Mouse (Mus musculus) telencephalon, adult 2 months (tissue): Measurements from ENCODE around the gene Clstn3.
"Not testable (repeated sequence)": the region's sequence is repeated elsewhere in the genome, so short reads cannot be mapped to it uniquely, and the experiment has no call there.

Experiments
- DNase-seq: peaks from one replicate; pipeline ENCODE4 v3.0.0-alpha.2; 2011; ENCODE audit warnings: low read depth, low spot score

The Clstn3 gene

DNA sequence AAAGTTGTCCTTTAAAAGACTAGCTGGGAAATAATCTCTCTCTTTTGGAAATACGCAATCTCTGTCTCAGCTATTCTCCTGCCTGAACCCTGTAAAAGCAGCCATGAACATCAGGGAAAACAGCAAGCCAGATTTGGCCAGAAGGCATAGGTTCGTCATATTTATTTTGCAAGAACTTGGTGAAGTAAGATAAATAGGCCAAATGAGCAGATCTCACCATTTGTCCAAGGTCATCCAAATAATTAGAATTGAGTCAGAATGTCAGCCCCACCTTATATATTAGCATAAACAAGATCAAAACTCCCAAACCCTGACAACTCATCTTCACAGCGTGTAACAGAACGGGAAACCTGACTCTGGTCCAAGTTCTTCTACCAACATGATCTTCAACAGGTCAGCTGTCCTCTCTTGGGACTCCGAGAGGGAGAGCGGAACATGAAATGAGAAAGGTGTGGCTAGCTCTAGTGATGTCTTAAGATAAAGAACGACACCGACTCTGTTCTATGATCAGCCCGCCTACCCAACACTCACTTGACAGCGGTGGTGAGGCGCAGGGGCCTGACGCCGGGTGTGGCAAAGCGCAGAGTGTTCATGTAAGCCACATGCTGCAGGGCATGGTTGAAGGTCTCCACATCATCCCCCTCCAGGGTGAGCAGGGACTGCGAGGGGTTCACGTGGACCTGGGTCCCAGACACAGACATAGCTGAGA is 15.5 kb downstream of the Clstn3 start:
- no peak for DNase-seq

DNA sequence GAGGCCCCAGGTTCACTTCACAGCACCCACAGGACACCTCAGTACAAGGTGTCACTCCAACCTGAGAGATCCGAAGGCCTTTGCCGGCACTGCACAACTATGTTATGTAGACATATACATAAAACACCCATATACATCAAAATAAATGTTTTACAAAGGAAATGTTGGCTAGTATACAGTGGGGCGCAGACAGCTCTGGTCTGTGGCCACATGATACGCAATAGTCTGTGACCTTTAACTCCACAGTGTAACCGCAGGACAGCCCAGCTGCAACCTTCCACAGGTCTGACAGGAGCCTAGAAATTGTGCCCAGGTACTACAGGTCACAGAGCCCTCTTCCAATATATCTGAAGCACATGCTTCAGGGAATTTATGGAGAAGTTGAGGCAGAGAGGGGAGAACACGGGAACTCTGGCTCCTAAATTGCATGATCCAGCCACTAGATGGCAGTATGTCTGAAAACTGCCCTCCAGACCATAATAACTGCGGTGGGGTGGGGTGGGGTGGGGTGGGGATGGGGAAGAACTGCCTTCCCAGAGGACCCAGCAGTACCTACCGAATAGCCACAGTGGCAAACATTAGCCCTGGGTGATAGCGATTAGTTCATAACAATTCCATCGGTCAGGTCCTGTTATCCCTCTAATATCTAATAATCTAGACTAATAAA is 16.3 kb downstream of the Clstn3 start:
- DNase-seq: no peak

DNA sequence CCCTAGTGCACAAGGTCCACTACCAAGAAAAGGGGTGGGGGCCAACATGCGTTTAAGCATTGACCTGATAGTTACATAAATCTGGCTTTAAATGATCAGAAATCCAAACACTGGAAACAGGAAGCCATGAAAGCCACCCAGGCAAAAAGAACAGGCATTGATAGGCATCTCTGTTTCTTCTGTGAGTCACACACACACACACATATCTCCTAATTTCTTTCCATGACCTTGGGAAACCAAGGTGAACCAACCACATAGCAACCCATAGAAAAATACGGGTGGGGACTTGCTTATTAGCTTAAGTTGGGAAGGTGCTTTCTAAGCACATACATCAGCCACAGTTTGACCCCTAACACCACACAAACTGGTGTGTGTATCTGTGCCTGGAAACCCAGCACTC is 17.2 kb downstream of the Clstn3 start:
- DNase-seq: no peak

DNA sequence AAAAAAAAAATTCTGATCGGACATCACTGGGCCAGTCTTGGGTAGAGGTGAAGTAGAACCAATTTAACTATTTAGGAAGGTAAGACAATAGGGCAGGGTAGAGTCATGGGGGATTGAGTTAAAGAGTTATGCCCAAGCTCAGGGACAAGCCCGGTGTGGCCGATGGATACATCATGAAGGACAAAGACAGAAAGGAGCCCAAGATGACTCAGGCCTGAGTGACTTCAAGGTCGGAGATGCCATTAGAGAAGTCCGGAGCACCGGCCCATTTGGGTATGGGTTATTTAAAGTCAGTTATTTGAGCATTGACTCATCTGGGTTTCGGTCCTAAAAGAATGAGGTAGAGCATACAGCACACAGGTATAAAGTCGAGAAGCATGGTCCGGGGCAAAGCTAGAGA is 18.1 kb downstream of the Clstn3 start:
- no peak for DNase-seq

DNA sequence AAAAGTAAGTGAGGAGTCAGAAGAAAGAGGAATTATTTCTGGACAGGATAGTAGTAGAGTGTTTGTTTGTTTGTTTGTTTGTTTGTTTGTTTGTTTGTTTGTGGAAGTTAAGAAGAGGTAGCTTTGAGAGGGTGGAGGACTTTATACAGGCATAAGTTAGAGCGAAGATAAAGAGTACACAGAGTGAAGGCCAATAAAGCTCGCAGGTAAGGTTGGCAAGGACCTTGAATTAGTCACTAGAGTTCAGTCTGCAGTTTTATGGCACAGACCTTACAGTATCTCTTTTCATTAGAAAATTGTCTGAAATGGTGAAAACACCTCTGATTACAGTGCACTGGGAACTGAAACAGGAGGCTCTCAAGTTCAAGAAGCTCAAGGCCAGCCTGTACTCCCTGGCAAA is 18.6 kb downstream of the Clstn3 start:
- DNase-seq: no peak

DNA sequence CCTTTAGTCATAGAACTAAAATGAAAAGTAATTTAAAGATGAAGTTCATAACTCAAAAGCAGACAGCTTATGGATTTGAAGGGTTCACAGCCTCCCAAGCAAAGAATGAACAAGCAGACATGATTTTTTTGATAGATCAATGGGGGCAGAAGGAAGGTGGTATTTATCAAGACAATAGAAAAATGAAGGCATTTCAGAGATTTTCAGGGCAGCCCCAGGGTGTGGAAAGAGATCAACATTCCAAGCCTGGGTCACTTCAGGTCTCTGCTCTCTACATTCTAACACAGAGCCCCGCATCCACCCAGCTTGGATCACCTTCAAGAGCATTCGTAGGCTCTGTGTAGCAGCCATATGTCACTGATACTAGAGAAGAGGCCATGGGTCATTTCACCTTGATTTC is 21.3 kb downstream of the Clstn3 start:
- DNase-seq: no peak

DNA sequence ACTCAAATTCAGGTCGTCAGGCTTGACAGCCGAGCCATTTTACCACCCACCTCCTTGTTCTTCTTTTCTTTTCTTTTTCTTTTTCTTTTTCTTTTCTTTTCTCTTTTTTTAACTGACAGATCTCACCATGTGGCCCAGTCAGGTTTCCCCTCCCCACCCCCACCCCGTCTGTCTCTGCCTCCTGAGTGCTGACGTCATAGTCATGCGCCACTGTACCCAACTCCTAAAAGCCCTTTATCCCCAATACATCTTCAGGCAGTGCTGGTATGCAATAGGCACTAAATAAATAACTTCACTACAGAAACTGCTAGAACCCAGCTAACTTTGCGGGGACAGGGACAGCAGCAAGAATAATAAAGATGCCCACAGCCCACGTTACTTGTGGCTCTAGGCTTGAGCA is 28.3 kb downstream of the Clstn3 start:
- DNase-seq: no peak

DNA sequence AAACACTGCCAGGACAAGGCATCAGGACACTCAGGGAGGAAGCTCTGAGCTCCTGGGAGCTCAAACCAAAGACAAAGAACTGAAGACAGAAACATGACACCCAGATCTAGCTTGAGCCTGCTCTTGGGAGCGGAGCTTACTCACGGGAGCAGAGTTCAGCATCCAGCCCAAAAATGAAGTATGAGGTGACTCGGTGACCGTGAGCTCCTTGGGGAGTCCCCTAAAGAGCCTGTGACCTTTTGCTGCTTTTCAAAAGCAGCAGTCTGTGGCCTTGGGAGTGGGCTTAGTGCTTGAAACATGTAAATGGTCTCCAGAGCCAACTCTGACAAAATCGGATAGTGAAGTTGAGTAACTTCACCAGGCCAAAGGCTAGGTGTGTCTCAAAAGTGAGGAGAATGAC is 29.4 kb downstream of the Clstn3 start:
- DNase-seq: no peak

DNA sequence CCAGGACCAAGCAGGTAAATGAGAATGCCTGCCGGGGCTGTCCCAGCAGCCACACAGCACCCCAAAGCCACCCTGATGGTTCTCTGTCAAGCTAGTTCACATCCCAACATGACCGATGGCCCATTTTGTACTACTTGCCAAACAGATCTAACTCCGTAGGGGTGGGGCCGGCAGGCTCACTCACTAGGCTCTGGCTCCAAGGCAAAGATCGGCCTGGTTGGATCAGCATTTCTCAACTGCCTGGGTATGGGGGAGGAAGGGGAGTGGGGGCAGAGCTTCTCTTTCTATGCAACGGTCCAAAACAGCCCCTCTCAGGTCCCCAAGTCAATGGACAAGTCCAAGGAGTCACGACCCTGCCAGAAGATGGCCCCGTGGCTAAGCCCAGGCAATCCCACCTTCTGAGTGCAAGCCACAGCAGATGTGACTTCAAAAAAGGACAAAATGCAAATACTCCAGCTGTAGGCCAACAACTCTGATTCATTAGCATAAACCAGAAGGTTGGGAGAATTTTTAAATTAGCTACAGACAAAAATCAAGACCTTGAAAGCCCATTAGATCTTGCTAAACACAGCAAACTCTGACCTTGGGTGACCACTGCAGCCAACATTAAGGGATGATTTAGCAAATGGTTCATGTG is 30.8 kb downstream of the Clstn3 start:
- DNase-seq: no peak

DNA sequence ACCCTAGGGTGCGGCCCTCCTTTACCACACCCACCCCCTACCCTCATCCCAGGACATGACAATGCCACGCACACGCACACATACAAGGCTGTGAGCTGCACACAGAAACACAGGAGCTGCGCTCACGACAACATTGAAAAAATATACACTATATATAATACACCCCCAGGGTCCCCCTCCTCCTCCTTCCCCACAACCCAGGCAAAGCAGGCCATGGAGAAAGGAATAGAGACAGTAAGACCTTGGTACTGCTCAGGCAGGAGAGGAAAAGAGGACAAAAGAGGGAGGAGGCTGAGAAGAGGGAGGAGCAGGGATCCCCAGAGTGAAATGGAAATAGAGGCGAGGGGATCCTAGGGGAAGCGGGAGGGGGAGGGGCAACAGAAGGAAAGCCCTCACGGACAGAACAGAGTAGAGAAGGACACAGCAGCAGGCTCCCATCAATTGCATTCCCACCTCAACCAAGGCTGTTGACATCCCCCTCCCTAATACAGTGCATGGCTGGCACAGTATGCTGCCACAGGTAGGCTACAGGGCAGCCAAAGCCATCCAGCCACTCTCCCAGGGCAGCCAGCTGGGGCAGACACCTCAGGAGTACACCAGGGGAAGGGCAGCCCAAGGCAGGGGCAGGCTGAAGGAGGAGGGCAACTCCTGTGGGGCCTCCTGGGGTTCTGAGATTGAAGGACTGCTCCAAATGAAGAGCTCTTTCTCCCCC is 33.7 kb downstream of the Clstn3 start:
- no peak for DNase-seq

DNA sequence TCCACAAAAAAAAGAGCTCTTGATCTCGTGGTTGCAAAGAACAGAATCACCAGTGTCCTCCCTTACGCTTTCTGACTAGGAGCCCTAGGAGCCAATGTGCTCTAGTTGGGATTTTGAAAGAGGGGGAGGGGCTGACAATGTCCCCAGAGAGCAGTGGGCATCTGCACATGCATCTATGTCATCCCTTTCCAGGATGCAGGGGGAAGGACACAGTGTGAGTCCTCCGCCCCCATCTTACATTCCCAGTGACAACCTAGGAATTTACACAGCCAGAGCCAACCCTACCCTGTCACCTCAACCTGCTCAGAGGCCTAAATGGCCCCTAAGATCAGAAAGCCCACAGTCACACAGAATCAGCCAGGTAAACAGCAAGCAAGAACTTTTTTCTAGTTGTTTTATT is 34.2 kb downstream of the Clstn3 start:
- DNase-seq: no peak

DNA sequence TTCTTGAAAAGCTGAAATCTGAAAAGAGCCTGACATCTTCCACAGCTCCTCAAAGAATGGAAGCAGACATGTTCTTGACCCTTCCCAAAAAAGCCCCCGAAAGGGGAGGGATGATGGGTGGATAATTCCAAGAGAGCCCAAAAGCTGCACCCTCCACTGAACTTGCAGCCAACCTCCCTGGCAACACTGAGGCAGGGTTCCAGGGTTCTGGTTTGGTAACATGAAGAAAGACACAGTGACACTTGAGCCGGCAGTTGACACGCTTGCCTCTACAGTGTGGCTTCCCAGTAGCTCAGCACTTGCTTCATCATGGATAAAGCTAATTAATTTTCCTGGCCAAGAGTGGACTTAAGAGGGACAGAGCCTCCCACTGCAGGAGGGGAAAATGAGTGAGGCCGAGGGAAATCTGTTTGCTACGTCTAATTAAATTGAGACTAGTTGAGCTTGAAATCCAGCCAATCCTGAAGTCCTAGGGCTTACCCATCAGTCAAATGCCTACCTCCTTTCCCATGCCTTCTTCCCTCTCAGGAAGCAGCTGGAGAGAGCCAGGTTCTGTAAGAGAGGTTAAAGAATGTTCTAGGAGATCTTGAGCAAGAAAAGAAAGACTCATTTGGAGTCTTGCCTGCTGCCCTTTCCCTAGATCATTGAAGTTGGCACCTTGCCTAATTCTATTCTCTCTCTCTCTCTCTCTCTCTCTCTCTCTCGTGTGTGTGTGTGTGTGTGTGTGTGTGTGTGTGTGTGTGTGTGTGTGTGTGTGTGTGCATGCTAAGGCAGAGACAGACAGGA is 36.6 kb downstream of the Clstn3 start:
- DNase-seq: no peak

DNA sequence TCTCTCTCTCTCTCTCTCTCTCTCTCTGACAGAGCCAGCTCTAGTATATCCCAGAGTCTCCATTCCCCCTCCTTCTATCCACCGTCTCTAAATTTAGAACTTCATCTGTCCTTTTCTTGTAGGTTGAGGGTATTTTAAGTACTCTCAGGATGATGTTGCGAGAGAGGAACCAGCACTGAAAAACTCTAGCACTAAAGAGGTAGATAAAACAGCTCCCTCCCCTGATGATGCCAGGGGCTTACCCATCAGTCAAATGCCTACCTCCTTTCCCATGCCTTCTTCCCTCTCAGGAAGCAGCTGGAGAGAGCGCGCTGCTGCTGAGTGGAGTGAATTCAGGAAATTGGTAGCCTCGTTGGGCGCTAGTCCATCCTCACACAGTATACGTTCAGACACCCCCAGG is 37.3 kb downstream of the Clstn3 start:
- DNase-seq: peak; percentile 90

DNA sequence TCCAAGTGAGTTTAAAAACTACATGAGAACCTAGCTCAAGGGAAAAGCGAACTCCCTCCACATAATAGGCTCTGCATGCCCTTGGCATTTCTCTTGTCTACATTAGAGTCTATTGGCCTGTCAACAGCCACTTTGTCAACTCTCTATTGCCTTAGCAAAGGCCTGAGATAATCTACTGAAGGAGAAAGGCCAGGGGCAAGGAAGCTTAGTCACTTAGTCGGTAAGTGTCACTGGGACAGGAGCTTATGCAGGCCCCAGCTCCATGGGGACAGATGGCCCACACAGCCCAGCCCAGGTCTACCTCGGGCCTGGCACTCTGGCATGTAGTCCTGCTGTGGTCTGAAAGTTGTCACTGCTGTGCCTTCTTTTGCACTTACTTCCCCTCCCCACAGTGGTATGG is 38.0 kb downstream of the Clstn3 start:
- DNase-seq: no peak

DNA sequence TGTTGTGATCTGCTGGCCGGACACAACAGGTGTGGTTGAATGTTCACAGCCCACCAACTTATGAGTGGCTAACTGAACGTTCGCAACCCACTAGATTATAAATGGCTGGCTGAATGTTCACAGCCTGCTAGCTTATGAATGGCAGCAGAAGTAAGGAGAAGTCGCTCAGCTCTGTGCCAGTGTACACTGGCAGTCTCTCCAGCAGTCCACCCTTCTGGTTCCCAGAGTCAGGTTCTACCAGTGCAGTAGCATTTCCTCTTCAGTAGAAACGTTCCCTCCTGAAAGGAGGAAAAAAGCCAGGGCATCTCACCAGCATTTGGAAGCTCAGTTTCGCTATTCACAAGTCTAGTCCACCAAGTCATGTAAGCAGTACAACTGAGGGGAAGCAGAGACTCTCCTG is 39.1 kb downstream of the Clstn3 start:
- no peak for DNase-seq

DNA sequence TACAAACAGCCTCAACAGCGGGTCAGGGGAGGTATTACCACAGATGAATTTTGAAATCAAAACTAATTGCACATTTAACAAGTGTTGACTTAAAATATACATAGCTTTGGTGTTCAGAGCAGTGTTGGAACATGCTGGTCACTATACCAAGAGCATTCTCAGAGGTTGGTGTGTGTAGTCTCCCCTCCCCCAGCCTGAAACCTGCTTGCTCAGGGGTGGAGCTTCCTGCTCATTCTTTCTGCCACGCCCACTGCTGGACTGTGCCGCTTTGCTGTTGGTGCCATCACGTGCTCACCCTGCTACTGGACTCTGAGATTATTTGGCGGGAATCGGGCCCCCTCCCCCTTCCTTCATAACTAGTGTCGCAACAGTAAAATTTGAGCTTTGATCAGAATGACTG is 39.6 kb downstream of the Clstn3 start:
- DNase-seq: not testable (repeated sequence)

DNA sequence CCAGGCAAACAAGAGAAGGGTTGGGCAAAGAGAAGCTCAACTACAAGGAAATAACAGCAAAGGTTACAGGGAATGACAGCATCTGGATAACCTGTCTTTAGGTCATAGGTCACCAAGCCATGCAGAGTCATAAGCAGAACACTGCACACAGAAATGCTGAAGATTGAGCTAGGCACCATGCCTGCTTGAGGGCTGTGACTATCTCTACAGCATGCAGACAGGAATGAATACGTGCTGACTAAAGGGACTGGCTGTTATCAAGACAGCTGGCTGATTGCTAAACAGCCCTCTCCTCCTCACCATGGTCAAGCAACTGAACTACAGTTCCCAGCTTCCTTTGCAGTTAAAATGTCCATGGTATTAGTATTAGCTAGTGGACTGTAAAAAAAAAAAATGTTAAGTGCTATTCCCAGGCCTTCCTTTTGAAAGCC is 40.5 kb downstream of the Clstn3 start:
- no peak for DNase-seq

DNA sequence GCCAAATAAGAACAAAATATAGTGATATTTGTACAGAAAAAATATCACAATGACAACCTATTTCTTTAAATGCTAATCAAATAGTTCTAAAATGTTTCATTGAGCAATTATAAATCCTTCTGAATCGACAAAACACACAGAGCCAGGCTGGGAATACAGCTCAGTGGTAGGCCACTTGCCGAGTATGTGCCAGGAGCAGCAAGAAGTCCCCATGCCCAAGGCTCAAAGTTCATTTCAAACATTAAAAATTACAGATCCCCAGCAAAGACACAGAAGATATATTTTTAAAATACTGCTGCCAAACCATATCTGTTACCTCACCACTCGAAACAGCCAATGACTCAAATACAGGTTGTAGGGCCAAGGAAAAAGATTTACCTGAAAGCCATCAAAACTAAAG is 45.9 kb downstream of the Clstn3 start:
- no peak for DNase-seq

DNA sequence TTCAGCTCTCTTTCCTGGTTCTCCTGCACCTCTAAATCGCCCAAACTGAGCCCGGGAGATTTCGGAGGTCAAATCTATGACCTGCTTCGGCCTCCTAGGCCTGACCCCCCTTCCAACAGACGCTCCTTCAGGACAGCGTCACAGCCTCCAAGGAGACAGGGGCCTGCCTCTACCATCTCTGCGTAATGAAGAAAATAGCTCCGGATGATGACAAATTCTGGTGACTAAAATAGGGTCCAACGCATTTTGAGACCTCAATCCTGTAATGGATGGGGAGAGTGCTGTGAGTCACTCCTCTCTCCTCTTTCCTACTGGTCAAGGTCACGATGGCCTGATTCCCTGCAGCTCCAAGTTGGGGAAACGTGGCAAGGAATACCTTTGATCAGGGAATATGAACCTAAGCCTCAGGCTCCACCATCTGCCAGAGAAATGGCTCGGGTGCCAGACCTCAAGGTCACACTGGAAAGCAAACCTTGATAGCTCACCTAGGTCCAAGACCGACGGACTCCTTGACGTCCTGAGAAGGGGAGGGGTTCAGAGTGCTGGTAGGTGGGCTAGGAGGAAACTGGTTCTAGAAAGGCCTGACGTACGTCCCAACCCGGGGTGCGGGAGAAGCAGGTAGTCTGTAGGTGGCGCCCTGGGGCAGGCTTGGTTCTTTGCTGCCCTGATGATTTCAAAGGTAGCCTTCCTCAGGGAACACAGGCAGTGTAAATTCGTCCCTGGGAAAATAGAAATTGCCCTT is 49.1 kb downstream of the Clstn3 start:
- DNase-seq: peak; percentile 76

DNA sequence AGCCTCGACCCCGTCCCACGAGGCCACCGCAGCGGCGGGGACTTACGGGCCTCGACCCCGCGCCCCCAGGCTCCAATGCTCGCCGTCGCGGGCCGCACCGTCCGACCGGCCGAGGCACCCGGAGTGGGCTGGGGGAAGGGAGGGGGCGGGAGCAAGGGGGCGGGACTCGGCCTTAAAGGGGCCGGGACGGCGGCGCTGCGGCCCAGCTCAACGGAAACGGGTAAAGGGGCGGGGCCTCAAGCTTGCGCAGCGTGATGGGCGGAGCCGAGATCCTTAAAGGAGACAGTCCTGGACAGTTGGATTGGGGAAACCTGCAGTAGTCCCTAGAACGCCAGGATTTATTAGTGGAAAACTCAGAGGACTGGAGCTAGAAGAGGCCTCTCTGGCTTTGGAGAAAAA is 49.7 kb downstream of the Clstn3 start, which contains the start of gene Pex5:
Pex5 (minus strand) TSS at position 141 of the 399 bp plus-strand sequence.
- peak; percentile 94 for DNase-seq
